Mouse (Mus musculus) fat pad, adult 2 months (tissue): Measurements from ENCODE around the gene Gm19684.
"Not testable (repeated sequence)": the region's sequence is repeated elsewhere in the genome, so short reads cannot be mapped to it uniquely, and the experiment has no call there.

Source experiments
- DNase-seq: peaks from one replicate; pipeline ENCODE4 v3.0.0-alpha.2; 2011; ENCODE audit warnings: low read depth, low spot score; ENCODE audit errors: extremely low read depth

The Gm19684 gene

GRCm38 (mm10) chr17:36128968-36129817 lies 7.7 kb downstream of the Gm19684 start, which contains the start of gene Gm7030:
TSS of gene Gm7030 (minus strand) at chr17:36129425.
- DNase-seq: not testable (repeated sequence)

DNA sequence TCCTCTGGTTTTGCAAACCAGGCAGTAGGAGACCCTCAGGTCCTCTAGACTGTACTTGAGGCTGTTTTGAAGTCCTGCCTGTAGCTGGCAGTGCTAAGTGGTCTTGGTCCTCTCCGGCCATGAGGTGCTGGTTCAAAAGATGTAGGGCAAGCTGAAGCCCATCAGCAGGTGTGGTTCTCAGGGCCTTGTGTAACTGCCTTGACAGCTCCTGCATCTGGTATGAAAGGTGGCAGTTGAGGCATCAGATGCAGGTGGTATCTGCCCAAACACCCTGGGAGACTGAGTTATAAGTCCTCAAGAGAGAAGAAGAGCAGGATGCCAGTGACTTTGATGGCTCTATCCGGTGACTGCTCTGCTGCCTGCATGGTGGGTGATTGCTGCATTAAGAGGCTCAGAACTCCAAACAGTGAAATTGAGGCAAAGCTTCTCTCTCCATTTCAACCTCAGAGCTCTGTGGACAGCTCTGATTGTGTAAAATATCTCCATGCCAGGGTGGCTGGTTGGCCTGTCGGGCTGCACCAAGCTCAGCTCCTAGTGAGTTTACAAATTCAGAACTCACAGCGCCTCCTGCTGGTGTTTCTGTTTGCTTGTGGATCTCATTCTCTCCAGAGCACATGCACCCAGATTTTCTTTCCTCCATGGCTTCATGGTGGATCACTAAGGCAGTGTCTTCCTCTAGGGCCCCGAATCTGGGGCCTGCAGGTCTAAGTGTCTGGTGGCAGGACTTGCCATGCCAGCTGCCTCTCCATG lies 10.2 kb downstream of the Gm19684 start:
- no peak for DNase-seq

- DNase-seq: not testable (repeated sequence)
Observed at GRCm38 (mm10) chr17:36135421-36136231, 14.1 kb downstream of the Gm19684 start.

DNA sequence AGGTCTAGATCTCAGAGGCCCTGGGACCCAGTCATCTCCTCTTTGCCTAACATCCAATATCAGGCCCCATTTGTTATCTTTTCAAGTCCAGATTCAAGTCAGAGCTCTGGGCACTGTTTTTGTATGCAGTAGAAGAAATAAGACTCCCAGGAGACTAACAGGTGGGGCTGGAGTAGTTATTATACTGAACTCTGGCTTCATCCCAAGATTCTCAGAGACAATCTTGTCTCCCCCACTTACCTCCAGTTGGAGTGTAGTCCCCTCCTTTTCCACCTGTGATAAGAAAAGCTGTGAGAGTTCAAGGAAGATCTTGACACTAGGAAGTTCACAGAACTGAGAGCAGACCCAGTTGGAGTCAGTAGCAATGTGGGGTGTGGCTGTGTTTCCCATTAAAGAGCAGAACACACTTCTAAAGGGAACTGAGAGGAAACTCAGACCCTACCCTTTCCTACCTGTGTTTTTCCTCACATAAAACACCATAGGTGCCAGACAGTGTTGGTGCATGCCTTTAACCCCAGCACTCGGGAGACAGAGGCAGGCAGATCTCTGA lies 14.9 kb downstream of the Gm19684 start:
- not testable (repeated sequence) for DNase-seq

- DNase-seq: no peak
Observed at GRCm38 (mm10) chr17:36145111-36145860, 23.8 kb downstream of the Gm19684 start.

GRCm38 (mm10) chr17:36145861-36146156 lies 24.3 kb downstream of the Gm19684 start:
- DNase-seq: not testable (repeated sequence)

DNA sequence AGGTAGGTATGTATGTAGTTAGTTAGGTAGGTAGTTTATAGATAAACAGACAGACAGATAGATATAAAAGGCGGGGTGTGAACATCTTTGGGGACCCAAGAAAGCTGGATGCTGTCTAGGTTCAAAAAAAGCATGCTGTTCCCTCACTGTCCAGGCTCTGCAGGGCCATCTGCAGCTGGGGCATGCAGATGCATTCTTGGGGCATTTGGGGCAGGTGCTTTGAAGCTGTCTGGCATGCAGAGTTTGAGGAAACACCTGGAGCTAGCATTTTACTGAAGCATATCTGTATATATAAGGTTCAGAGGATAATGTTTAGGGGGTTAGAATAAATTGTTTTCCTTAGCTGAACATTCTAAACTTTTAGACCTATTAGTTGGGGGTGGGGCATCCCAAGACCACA lies 25.5 kb downstream of the Gm19684 start:
- not testable (repeated sequence) for DNase-seq

GRCm38 (mm10) chr17:36148468-36148867 lies 27.0 kb downstream of the Gm19684 start:
- DNase-seq: not testable (repeated sequence)

DNA sequence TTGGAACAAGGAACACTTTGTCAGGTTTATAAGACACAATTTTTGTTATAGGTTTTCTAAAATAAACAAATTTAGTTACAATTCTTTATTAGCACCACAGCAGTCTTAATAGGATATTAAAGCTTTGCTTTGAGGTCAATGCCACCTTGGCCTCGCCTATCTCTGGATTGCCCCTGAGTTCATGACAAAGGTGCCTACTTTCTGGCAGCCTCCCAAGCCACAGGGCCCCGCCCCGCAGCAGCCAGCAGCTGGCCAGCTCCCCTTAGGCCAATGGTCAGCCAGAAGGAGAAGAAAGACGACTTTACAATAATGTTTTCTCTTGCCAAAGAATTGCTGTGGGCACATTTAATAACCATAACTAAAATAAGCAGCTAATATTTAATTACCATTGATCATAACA lies 29.7 kb downstream of the Gm19684 start:
- DNase-seq: not testable (repeated sequence)

GRCm38 (mm10) chr17:36154271-36155149 lies 33.0 kb downstream of the Gm19684 start:
- no peak for DNase-seq

- not testable (repeated sequence) for DNase-seq
Observed at GRCm38 (mm10) chr17:36157782-36158181, 36.3 kb downstream of the Gm19684 start.

DNA sequence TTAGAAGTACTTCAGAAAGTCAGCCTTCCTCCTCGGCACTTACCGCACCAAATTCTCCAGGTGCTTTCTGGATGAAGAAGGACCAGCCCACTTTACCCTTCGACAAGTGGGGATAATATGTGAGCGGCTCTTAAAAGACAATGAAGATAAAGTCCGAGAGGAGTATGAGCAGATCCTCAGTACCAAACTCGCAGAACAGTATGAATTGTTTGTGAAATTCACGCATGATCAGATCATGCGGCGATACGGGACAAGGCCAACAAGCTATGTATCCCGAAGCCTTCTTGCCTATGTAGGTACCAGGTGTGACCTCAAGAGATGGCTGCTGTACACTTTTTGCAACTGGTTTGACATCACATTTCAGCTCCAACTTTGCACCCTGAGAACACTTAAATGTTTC lies 36.8 kb downstream of the Gm19684 start:
- not testable (repeated sequence) for DNase-seq

GRCm38 (mm10) chr17:36161129-36162051 lies 39.9 kb downstream of the Gm19684 start:
- DNase-seq: no peak

DNA sequence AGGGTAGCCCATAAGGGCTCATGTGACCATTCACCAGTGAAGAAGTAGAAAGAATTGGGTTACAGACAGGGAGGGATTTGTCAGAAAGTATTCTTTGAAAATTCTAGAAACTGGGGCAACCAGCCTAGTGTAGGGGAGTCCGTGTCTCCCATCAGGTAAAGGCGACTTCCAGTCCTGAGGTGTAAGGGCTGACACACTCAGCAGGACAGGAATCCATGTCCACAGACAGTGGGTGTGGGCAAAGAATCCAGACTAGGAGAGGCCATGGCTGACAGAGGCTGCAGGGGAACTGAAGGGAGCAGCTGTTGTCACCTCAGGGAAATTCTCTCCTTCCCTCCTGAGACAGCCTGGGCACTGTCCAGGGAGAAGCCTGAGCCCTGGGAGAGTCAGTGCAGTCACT lies 45.4 kb downstream of the Gm19684 start:
- not testable (repeated sequence) for DNase-seq

GRCm38 (mm10) chr17:36167306-36168038 lies 46.0 kb downstream of the Gm19684 start:
- no peak for DNase-seq

GRCm38 (mm10) chr17:36168039-36168652 lies 46.7 kb downstream of the Gm19684 start, which contains the start of gene Gm8909:
TSS of gene Gm8909 (minus strand) at chr17:36168537.
- no peak for DNase-seq

DNA sequence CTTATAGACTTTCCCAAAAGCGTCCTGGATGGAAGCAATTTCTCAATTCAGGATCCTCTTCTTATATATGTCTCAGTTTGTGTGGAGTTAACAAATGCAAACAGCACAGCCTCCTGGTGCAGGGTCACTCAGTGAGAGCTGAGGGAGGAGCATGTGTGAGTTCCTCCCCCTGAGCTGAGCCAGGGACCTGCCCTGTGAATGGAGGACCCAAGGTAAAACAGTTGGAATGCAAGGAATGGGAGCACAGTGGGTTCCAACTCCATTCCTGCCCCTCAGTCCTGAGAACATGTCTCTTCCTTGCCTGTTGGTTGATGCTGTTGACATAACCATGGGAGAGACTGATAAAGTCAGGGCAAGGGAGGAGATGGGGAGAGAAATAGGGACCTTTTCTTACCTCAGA lies 47.6 kb downstream of the Gm19684 start:
- not testable (repeated sequence) for DNase-seq
